Mouse (Mus musculus): Measurements from ENCODE around the gene Traf2. TPM values are rescaled to one million over a fixed set of nuclear protein-coding genes. Genes with fewer than 3 reads are reported as not detected.

Traf2 gene
- polyA plus RNA-seq (2012; rRNA removed), result 13.8 and 16.2 TPM in 2 replicates

- peak; percentile 61; the same call in 1 of the 2 replicates for TF ChIP-seq POLR2A (IDR thresholded peaks at IDR 0.05; ENCODE audit: borderline replicate concordance, extremely low read depth, low read depth, low read length)
- TF ChIP-seq CTCF (IDR thresholded peaks at IDR 0.05; ENCODE audit: insufficient read depth, low read length), result no peak
- peak within 1 kb of the TSS; percentile 88 for H3K4me3 ChIP-seq (replicated peaks; ENCODE audit: extremely low read depth, low read depth, low read length)
- peaks cover 5% of the 10 kb centered on the region for H3K4me1 ChIP-seq (ENCODE audit: control insufficient read depth, insufficient read depth, low read length)
- 2% methylated on average over 48 of the region's 48 CpGs for WGBS
- DNase-seq, result peak; percentile 99
Measured at GRCm38 (mm10) chr2:25546811-25547491, at the start of gene Traf2. TSS of gene Traf2 (minus strand) at chr2:25546940.

GRCm38 (mm10) chr2:25591863-25592262, 45.1 kb upstream of the Traf2 start:
- no peak for DNase-seq
- TF ChIP-seq POLR2A (IDR thresholded peaks at IDR 0.05; ENCODE audit: borderline replicate concordance, extremely low read depth, low read depth, low read length) (no peak), CTCF (IDR thresholded peaks at IDR 0.05; ENCODE audit: insufficient read depth, low read length) (peak; percentile 43)
- no peak overlapping the region for H3K4me3 ChIP-seq (replicated peaks; ENCODE audit: extremely low read depth, low read depth, low read length)
- 57% methylated on average over 2 of the region's 2 CpGs for WGBS
- H3K4me1 ChIP-seq (ENCODE audit: control insufficient read depth, insufficient read depth, low read length), result no peaks in the 10 kb centered on the region

- no peak for TF ChIP-seq POLR2A (IDR thresholded peaks at IDR 0.05; ENCODE audit: borderline replicate concordance, extremely low read depth, low read depth, low read length)
- TF ChIP-seq CTCF (IDR thresholded peaks at IDR 0.05; ENCODE audit: insufficient read depth, low read length), result no peak
- 90% methylated on average over 8 of the region's 8 CpGs for WGBS
- Histone ChIP-seq H3K4me3 (replicated peaks; ENCODE audit: extremely low read depth, low read depth, low read length) (no peak overlapping the region), H3K4me1 (ENCODE audit: control insufficient read depth, insufficient read depth, low read length) (no peaks in the 10 kb centered on the region)
- no peak for DNase-seq
Measured at GRCm38 (mm10) chr2:25588227-25588907, 41.6 kb upstream of the Traf2 start.

- H3K4me3 ChIP-seq (replicated peaks; ENCODE audit: extremely low read depth, low read depth, low read length), result no peak overlapping the region
- DNase-seq, result no peak
- H3K4me1 ChIP-seq (ENCODE audit: control insufficient read depth, insufficient read depth, low read length), result no peaks in the 10 kb centered on the region
- 89% methylated on average over 8 of the region's 8 CpGs for WGBS
- TF ChIP-seq POLR2A (IDR thresholded peaks at IDR 0.05; ENCODE audit: borderline replicate concordance, extremely low read depth, low read depth, low read length) (no peak), CTCF (IDR thresholded peaks at IDR 0.05; ENCODE audit: insufficient read depth, low read length) (no peak)
Measured at GRCm38 (mm10) chr2:25587290-25587689, 40.5 kb upstream of the Traf2 start.

- peaks cover 4% of the 10 kb centered on the region; the same call in 1 of the 2 replicates for H3K4me1 ChIP-seq (ENCODE audit: control insufficient read depth, insufficient read depth, low read length)
- TF ChIP-seq POLR2A (IDR thresholded peaks at IDR 0.05; ENCODE audit: borderline replicate concordance, extremely low read depth, low read depth, low read length) (no peak), CTCF (IDR thresholded peaks at IDR 0.05; ENCODE audit: insufficient read depth, low read length) (no peak)
- no peak for DNase-seq
- 77% methylated on average over 3 of the region's 3 CpGs for WGBS
- H3K4me3 ChIP-seq (replicated peaks; ENCODE audit: extremely low read depth, low read depth, low read length), result no peak overlapping the region
Measured at GRCm38 (mm10) chr2:25585601-25586000, 38.9 kb upstream of the Traf2 start.

GRCm38 (mm10) chr2:25584856-25585255, 38.1 kb upstream of the Traf2 start:
- no peak for TF ChIP-seq POLR2A (IDR thresholded peaks at IDR 0.05; ENCODE audit: borderline replicate concordance, extremely low read depth, low read depth, low read length)
- no peak for TF ChIP-seq CTCF (IDR thresholded peaks at IDR 0.05; ENCODE audit: insufficient read depth, low read length)
- Histone ChIP-seq H3K4me3 (replicated peaks; ENCODE audit: extremely low read depth, low read depth, low read length) (no peak overlapping the region), H3K4me1 (ENCODE audit: control insufficient read depth, insufficient read depth, low read length) (peaks cover 4% of the 10 kb centered on the region; the same call in 1 of the 2 replicates)
- 85% methylated on average over 4 of the region's 4 CpGs for WGBS
- DNase-seq, result no peak

- Histone ChIP-seq H3K4me1 (ENCODE audit: control insufficient read depth, insufficient read depth, low read length) (peaks cover 5% of the 10 kb centered on the region), H3K4me3 (replicated peaks; ENCODE audit: extremely low read depth, low read depth, low read length) (no peak overlapping the region)
- 72% methylated on average over 3 of the region's 3 CpGs for WGBS
- no peak for DNase-seq
- no peak for TF ChIP-seq POLR2A (IDR thresholded peaks at IDR 0.05; ENCODE audit: borderline replicate concordance, extremely low read depth, low read depth, low read length)
- no peak for TF ChIP-seq CTCF (IDR thresholded peaks at IDR 0.05; ENCODE audit: insufficient read depth, low read length)
Measured at GRCm38 (mm10) chr2:25584152-25584551, 37.4 kb upstream of the Traf2 start.

- H3K4me1 ChIP-seq (ENCODE audit: control insufficient read depth, insufficient read depth, low read length), result peaks cover 7% of the 10 kb centered on the region
- H3K4me3 ChIP-seq (replicated peaks; ENCODE audit: extremely low read depth, low read depth, low read length), result no peak overlapping the region
- no peak for TF ChIP-seq POLR2A (IDR thresholded peaks at IDR 0.05; ENCODE audit: borderline replicate concordance, extremely low read depth, low read depth, low read length)
- no peak for TF ChIP-seq CTCF (IDR thresholded peaks at IDR 0.05; ENCODE audit: insufficient read depth, low read length)
- WGBS, result 62% methylated on average over 4 of the region's 4 CpGs
- no peak for DNase-seq
Measured at GRCm38 (mm10) chr2:25583571-25583970, 36.8 kb upstream of the Traf2 start.

- no peak overlapping the region for H3K4me3 ChIP-seq (replicated peaks; ENCODE audit: extremely low read depth, low read depth, low read length)
- TF ChIP-seq CTCF (IDR thresholded peaks at IDR 0.05; ENCODE audit: insufficient read depth, low read length) (no peak), POLR2A (IDR thresholded peaks at IDR 0.05; ENCODE audit: borderline replicate concordance, extremely low read depth, low read depth, low read length) (no peak)
- peaks cover 11% of the 10 kb centered on the region for H3K4me1 ChIP-seq (ENCODE audit: control insufficient read depth, insufficient read depth, low read length)
- 65% methylated on average over 6 of the region's 6 CpGs for WGBS
- no peak for DNase-seq
Measured at GRCm38 (mm10) chr2:25583120-25583481, 36.4 kb upstream of the Traf2 start.
